Mouse (Mus musculus) layer of hippocampus, postnatal 25 days (tissue): ENCODE data around the gene Zcchc10. TPM values are rescaled to one million over a fixed set of nuclear protein-coding genes. Genes with fewer than 3 reads are reported as not detected.
"Not testable (repeated sequence)": the region's sequence is repeated elsewhere in the genome, so short reads cannot be mapped to it uniquely, and the experiment has no call there.

Experiments used
- DNase-seq, 2 experiments: peaks; one replicate each; pipeline ENCODE4 v3.0.0; 2022; ENCODE audit warnings: mixed read lengths in 2 of 2, low spot score in 1 of 2; ENCODE audit errors: extremely low spot score in 1 of 2
- total RNA-seq, 2 experiments: library from RNA; stranded (reverse); gene quantifications; 2 replicates each; pipeline ENCODE4 v1.2.3; 2021

Gene Zcchc10
- total RNA-seq, 2 experiments from 2014 or later: 9.3 to 10.2 TPM

GRCm38 (mm10) chr11:53314770-53315173 is 9.7 kb upstream of the Zcchc10 start:
- DNase-seq: no peak

GRCm38 (mm10) chr11:53316996-53317395 is 7.5 kb upstream of the Zcchc10 start:
- DNase-seq: no peak

- no peak for DNase-seq
Measured at GRCm38 (mm10) chr11:53318041-53318440, 6.4 kb upstream of the Zcchc10 start.

- not testable (repeated sequence) for DNase-seq
Measured at GRCm38 (mm10) chr11:53318568-53318967, 5.9 kb upstream of the Zcchc10 start.

- DNase-seq: not testable (repeated sequence)
Measured at GRCm38 (mm10) chr11:53319867-53320266, 4.6 kb upstream of the Zcchc10 start.

- DNase-seq: no peak
Measured at GRCm38 (mm10) chr11:53330325-53330724, 5.8 kb downstream of the Zcchc10 start.

- DNase-seq: no peak
Measured at GRCm38 (mm10) chr11:53331121-53331520, 6.6 kb downstream of the Zcchc10 start.

GRCm38 (mm10) chr11:53332076-53332680 is 7.7 kb downstream of the Zcchc10 start:
- no peak for DNase-seq

GRCm38 (mm10) chr11:53335505-53336181 is 11.2 kb downstream of the Zcchc10 start:
- no peak for DNase-seq

GRCm38 (mm10) chr11:53336182-53336571 is 11.7 kb downstream of the Zcchc10 start:
- DNase-seq: no peak

GRCm38 (mm10) chr11:53336924-53337323 is 12.4 kb downstream of the Zcchc10 start:
- no peak for DNase-seq

- no peak for DNase-seq
Measured at GRCm38 (mm10) chr11:53337684-53338083, 13.2 kb downstream of the Zcchc10 start.

GRCm38 (mm10) chr11:53341019-53341418 is 16.5 kb downstream of the Zcchc10 start:
- DNase-seq: not testable (repeated sequence)

- no peak for DNase-seq
Measured at GRCm38 (mm10) chr11:53342711-53343110, 18.2 kb downstream of the Zcchc10 start.

- peak; percentile 10 to 15 for DNase-seq
Measured at GRCm38 (mm10) chr11:53345328-53345727, 20.8 kb downstream of the Zcchc10 start.

GRCm38 (mm10) chr11:53345738-53346137 is 21.3 kb downstream of the Zcchc10 start:
- no peak for DNase-seq

- peak; percentile 70 to 83 for DNase-seq
Measured at GRCm38 (mm10) chr11:53350291-53351223, 26.1 kb downstream of the Zcchc10 start, which contains the start of gene Aff4. TSS of gene Aff4 (plus strand) at chr11:53350833.

- DNase-seq: peak; percentile 35 to 54
Measured at GRCm38 (mm10) chr11:53351224-53351942, 26.9 kb downstream of the Zcchc10 start.

- no peak for DNase-seq
Measured at GRCm38 (mm10) chr11:53351943-53352590, 27.6 kb downstream of the Zcchc10 start.
